Mouse (Mus musculus) small intestine, adult 2 months (tissue): ENCODE data around the gene Sult4a1.

Source experiments
- CTCF ChIP-seq: fragments of 200-500 bp; IDR thresholded peaks from 2 replicates; pipeline ENCODE4 v1.5.1; 2012; ENCODE audit warnings: low read depth, mild to moderate bottlenecking, control low read depth, inconsistent platforms, low read length, moderate library complexity, mixed read lengths; ENCODE audit not compliant: insufficient replicate concordance, insufficient read length; ENCODE audit errors: extremely low read depth
- POLR2A ChIP-seq: fragments of 200-500 bp; IDR thresholded peaks from 2 replicates; pipeline ENCODE4 v1.6.1; 2012; ENCODE audit warnings: low read depth, mild to moderate bottlenecking, control low read depth, inconsistent platforms, low read length, moderate library complexity

- TF ChIP-seq POLR2A (no peak), CTCF (no peak)
These were observed 458 bp upstream of the Sult4a1 start for GRCm38 (mm10) chr15:84105924-84106500.
